Mouse (Mus musculus): ENCODE measurements around the gene Pax6.

Pax6 gene

GRCm38 (mm10) chr2:105671798-105672595 lies 3.3 kb downstream of the Pax6 start:
- DNase-seq: no peak

DNA sequence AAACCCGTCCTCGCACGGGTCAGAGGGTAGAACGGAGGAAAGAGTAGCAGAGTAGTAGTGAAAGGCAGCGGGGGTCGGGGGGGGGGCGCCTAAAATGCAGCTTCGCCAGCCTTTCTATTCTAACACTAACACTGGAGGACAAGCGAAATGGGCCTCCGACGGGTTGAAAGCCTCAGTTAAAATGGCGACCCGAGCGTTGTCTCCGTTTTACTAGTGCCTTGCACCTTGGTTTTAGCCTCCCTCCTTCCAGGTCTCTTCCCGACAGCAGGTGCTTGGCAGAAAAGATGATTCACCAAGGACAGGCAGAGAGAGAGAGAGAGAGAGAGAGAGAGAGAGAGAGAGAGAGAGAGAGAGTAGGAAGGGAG lies 3.9 kb downstream of the Pax6 start:
- DNase-seq: no peak

DNA sequence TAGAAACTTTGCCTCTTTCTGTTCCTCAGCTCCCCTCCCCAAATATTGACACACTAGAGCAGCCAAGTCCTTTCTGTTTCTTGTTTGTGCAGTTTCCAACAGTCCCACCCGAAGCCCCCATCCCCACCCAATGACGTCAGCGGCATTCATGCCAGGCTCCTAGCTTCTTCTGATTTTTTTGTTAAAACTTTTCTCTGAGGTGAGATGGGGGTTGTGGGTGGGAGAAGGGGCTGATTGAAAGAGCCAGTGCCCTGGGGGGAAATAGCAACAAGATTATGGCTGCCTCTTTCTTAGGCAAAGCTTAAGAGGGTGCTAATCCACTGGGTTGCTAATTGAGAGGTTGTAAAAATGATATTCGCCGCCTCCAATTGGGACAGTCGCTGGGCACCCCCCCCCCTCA lies 4.4 kb downstream of the Pax6 start:
- no peak for DNase-seq

DNA sequence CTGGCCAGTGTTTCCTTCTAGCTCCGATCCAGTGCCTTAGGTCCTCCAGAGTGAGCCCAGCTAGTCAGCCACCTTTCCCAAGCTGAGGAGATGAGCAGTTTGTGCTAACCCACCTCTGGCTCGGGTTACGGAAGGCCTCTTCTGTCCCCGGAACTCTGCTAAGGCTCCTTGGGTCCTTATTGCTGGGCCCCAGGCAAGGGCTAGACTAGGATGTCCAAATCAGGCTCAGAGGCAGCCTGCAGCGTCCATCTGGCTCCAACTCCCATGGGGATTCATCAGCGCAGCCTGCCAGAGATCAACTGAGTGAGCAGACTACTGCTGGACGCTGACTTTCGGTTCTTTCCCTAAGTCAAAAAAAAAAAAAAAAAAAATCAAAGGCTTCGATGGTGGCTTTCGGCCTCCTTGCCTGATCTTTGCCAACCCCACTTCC lies 4.9 kb downstream of the Pax6 start:
- DNase-seq: no peak

DNA sequence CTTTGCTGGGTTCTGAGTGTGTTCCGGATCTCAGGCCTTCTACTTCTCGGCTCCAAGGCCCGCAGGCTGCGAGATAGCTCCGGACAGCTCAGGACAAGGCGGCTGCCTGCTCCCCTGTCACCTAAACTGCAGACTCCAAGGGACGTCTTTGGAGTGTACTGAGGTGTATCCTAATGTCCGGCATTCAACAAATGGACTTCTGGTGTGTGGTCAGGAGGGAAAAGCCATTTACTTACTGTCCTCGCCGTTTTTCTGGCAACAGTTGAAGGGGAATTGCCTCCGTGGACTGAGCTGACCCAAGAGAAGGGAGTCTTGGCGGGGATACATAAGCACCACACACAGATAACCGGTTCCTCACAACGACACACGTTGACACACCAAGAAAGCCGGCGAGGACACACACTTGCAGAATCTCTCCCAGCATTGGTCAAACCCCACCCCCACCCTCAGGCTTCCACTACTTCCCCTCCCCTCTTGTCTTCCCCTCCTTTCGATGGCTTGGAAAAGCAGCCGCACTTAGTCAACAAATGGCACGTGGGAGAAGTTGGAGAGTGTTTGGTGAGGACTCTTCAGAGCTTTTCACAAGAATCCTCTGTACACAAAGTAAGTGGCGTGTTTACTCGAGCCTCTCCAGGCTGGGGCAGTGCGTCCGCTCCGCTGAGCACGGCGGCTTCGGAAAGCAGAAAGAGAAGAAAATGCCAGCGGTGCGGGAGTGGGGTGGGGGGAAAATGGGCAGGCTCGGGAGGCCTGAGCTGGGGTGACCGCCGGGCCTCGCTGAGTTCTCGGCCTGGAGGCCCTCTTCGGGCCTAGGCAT lies 5.6 kb downstream of the Pax6 start:
- DNase-seq: no peak

DNA sequence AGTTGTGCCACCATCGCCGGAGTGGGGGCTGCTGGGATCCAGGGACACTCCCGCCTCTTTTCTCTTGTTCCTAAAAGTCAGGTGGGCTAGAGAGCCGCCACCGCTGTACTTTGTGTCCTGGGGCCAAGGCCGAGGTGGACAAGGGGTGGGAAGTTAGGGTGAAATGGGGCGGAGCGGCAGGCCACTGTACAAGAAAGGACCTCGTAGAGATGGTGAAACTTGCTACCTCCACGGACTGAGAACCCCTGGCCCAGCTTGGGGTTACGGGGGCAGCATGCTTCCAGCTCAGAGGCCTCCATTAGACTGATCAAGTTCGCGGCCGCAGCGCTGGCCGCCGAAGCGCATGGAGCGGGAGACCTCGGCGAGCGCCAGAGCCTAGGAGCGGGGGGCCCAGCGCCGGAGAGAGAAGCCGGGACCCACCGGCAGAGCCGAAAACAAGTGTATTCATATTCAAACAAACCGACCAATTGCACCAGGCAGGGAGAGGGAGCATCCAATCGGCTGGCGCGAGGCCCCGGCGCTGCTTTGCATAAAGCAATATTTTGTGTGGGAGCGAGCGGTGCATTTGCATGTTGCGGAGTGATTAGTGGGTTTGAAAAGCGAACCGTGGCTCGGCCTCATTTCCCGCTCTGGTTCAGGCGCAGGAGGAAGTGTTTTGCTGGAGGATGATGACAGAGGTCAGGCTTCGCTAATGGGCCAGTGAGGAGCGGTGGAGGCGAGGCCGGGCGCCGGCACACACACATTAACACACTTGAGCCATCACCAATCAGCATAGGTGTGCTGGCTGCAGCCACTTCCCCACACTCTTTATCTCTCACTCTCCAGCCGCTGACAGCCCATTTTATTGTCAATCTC lies 6.4 kb downstream of the Pax6 start:
- DNase-seq: peak; percentile 76

- no peak for DNase-seq
These were observed 7.0 kb downstream of the Pax6 start for GRCm38 (mm10) chr2:105675730-105676079.

DNA sequence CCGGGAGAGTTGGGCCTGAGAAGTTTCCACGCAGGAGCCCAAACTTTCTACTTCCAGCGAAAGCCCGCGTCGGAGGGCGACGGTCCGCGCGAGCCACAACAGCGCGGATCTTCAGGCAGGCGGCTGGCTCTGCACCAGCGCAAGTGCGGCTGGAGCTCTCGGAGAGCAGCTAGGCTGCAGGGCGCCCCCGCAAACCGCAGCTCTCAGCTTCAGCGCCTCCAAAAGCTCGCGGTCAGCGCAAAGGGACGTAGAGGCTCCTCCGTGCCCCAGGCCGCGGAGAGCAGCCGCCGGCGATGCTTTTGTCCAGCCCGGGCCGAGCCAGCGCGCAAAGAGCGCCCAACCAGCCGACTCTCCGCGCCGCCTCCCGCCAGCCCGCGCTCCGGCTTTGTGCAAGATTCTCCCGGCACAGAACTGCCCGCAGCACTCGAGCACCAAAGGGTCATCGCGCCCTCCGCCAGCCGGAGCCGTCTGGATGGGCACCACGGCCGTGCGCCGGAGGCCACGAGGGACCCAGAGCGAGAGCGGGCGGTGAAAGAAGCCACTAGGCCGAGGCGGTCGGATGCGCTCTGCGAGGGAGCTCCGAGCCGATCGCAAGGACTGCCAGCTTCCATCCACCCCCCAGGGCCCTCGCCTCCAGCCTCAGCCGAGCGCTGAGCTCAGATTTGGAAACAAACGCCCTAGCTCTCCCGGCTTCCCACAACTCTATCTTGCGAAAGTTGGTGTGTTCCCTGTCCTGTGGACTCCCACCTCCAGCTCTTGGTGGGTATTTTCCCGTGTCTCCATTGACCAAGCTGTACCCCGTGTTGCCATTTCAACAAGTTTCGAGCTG lies 7.6 kb downstream of the Pax6 start:
- no peak for DNase-seq

- DNase-seq: no peak
These were observed 8.3 kb downstream of the Pax6 start for GRCm38 (mm10) chr2:105676909-105677433.

DNA sequence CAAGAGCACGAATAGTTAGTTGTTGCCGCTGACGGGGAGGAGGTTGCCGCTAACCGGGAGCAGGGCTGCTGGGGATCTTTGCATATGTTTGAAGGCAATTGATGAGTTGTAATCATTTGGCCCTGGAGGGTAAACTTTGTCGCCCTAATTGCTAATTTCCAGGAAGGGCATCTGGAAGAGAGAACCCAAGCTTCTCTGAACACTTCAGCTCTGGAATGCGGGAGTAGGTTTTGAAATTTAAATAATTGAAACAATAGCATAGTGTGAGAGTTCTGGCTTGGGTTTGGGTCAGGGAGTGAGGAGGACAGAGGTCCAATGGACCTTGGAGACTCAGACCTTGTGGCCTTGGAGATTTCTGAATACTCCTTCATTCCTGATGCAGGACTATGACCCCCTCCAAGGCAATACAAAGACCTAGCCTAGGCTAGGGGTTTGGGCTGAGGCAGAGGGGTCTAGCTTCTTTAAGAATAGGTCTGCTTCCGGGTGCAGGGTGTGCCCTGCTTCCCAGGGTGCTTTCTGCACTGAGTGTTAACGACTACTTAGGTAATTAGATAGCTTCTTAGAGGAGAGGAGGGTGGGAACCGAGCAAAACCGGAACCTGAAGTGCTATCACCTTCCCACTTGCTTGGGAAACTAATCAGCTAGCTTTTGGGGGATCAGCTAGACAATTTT lies 8.9 kb downstream of the Pax6 start:
- no peak for DNase-seq

- DNase-seq: no peak
These were observed 9.6 kb downstream of the Pax6 start for GRCm38 (mm10) chr2:105678306-105678705.

DNA sequence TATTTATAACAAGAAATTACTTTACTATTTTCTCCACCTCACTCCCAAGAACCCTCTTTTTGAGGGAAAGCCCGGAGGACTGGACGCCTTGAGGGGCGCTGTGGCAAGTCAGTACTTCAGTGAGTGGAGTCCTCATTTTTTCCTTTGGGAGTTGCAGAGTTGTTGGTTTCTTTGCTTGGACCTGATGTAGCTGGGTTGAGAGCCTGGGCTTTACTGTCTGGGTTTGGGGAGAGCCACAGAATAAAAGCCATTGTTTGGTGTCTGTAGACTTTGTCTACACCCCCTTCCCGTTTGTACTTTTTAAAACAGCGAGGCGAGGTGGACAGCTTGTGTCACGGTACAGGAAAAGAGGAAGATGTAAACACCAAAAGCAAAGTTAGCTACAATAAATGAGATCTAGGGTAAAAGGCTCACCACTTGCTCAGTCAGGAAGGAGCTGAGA lies 10.2 kb downstream of the Pax6 start:
- no peak for DNase-seq

GRCm38 (mm10) chr2:105679331-105679730 lies 10.6 kb downstream of the Pax6 start:
- DNase-seq: no peak

DNA sequence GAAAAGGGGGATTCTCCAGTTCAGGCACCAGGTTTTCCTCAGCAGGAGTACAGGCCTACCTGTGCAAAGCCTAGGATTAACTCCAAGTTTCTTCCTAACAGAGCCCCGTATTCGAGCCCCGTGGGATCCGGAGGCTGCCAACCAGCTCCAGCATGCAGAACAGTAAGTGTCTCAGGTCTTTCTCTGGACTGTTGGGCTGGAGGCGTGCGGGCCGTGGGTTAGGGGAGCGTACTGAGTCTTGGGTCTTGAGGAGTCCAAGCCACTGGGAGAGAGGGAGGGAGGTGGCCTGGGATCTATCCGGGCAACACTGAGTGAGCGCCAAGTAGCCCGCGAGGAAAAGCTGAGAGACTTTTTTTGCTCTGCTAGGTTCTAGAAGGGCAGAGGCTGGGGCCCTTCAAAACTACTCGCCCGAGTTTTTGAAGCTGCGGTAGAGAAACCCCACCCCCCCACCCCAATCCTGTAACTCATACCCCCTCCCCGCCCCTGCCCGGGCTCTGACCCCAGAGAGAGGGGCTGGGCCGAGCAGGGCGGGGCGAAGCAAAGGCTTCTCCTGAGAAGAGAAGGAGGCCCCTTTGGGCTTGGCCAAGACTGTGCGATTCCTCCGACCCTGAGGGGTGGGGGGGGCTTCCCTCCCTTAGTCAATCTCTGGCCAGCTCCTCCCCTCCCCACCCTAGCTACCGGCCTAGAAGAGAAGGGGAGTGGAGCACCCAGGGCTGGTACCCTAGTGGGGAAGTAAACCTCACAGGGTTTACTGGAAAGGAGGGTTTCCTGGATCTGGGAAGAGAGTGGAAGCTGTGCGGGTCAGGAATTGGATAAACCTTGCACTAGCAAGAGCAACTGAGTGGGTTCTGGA lies 11.7 kb downstream of the Pax6 start:
- DNase-seq: no peak

GRCm38 (mm10) chr2:105680999-105681710 lies 12.5 kb downstream of the Pax6 start:
- DNase-seq: no peak

DNA sequence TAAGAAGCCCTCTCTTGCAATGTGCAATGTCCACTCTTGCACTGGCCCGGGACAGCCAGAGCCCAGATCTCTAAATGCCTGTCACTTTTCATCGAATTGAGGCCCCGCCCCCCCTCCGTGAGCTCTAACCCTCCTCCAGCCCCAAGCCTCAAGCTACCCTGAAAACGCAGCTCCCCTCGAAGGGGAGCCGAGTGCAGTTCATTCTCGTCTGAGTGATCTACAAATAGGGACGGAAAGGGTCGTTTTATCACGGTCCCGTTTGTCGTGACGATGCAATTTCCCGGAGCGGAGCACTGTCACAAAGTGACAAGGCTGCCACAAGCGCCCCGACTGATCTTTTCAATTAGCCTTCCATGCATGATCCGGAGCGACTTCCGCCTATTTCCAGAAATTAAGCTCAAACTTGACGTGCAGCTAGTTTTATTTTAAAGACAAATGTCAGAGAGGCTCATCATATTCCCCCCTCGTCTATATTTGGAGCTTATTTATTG lies 13.4 kb downstream of the Pax6 start:
- DNase-seq: no peak

- DNase-seq: no peak
These were observed 14.1 kb downstream of the Pax6 start for GRCm38 (mm10) chr2:105682634-105683351.

DNA sequence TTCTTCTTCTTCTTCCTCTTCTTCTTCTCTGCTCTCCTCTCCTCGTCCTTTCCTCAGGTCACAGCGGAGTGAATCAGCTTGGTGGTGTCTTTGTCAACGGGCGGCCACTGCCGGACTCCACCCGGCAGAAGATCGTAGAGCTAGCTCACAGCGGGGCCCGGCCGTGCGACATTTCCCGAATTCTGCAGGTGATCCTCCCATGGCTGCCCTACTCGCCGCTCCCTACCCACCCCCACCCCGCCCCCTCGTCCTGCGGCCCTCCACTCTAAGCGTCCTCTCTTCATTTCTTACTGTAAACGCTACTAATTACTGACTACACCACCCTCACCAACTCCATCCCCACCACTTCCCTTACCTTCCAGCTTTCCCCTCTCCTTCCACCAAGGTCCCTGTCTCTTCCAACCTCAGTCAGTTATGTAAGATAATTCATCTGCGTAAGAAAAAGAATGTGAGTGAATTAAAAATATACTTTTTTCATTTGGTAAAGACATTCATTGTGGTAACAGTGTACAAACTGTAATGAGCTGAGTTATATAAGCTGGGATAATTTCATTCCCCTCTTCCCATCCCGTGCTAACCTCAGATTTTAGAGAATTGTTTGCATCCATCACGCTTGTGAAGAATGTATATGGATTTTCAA lies 15.2 kb downstream of the Pax6 start:
- no peak for DNase-seq

Measured in right cerebral cortex, postnatal 25 days (tissue).